Mouse (Mus musculus): ENCODE data around the gene Acp5.

DNA sequence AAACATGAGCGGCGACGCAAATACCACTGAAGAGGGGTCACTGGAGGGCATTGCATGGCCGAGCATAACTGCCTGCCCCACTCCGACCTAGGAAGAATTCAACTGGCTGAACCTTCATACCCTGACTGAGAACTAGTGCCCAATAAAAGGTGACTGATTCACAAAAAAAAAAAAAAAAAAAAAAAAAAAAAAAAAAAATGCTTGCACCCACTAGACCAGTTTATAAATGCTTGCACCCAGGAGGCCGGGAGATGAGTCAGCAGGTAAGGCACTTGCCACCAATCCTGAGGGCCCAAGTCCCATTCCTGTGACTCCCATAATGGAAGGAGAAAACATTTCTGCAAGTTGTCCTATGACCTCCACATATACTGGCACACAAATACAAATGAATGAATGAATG is 42.8 kb downstream of the Acp5 start:
- TF ChIP-seq POLR2A (IDR thresholded peaks at IDR 0.05; ENCODE audit: borderline replicate concordance, control insufficient read depth, low read depth, low read length) (no peak), CTCF (IDR thresholded peaks at IDR 0.05; ENCODE audit: control insufficient read depth, insufficient read depth, low read length) (no peak)
